Mouse (Mus musculus) kidney, adult 2 months (tissue): ENCODE results near the gene Grap2. TPM values are rescaled to one million over a fixed set of nuclear protein-coding genes. Genes with fewer than 3 reads are reported as not detected.

Experiments used
- DNase-seq: peaks from one replicate; pipeline ENCODE4 v3.0.0; 2021
- H3K27ac ChIP-seq: fragments of 200-500 bp; 2 replicates; pipeline ENCODE4 v1.5.1; 2012; ENCODE audit warnings: low read depth, low read length, control low read depth, inconsistent platforms; ENCODE audit not compliant: insufficient read depth
- H3K27me3 ChIP-seq: fragments of 200-500 bp; replicated peaks from 2 replicates; pipeline ENCODE4 v1.6.1; 2012; ENCODE audit warnings: mild to moderate bottlenecking, moderate library complexity, low read length, inconsistent platforms; ENCODE audit not compliant: control insufficient read depth, insufficient read depth
- H3K36me3 ChIP-seq: fragments of 200-500 bp; 2 replicates; pipeline ENCODE4 v1.6.1; 2012; ENCODE audit warnings: mild to moderate bottlenecking, moderate library complexity, low read length, inconsistent platforms; ENCODE audit not compliant: control insufficient read depth, insufficient read depth
- H3K4me1 ChIP-seq: fragments of 200-500 bp; 2 replicates; pipeline ENCODE4 v1.6.1; 2011; ENCODE audit warnings: low read length; ENCODE audit not compliant: control insufficient read depth, insufficient read depth
- H3K4me3 ChIP-seq: fragments of 200-500 bp; 2 replicates; pipeline ENCODE4 v1.5.1; 2011; ENCODE audit warnings: mild to moderate bottlenecking, low read depth, low read length, control low read depth; ENCODE audit not compliant: insufficient read depth
- CTCF ChIP-seq: fragments of 200-500 bp; conservative IDR thresholded peaks from 2 replicates; pipeline ENCODE4 v1.5.1; 2011; ENCODE audit warnings: low read depth, mild to moderate bottlenecking, control low read depth, low read length, moderate library complexity, mixed read lengths; ENCODE audit not compliant: insufficient read depth, insufficient read length
- POLR2A ChIP-seq: fragments of 200-500 bp; IDR thresholded peaks from one replicate; pipeline ENCODE4 v1.6.1; 2011; ENCODE audit warnings: low read depth, low read length, control low read depth
- WGBS: fragments of 180-500 bp; shearing (Covaris S2); methylation state at CpG from one replicate; pipeline ENCODE4 v1.1.7; 2018; 5-methylcytosine and 5-hydroxymethylcytosine counted together
- polyA plus RNA-seq: library from polyadenylated mRNA; depleted of rRNA; stranded (reverse); fragments of >200 nt; gene quantifications from 2 replicates; pipeline ENCODE4 v1.2.3, GENCODE M21; 2012

The Grap2 gene
- polyA plus RNA-seq, 1 experiment, result 2.5 TPM

- no peaks in the 10 kb centered on the region for H3K27me3 ChIP-seq
- no peak for DNase-seq
Observed at GRCm38 (mm10) chr15:80559978-80560377, 12.4 kb upstream of the Grap2 start.

GRCm38 (mm10) chr15:80560646-80561580 is 11.5 kb upstream of the Grap2 start:
- Histone ChIP-seq H3K27me3 (no peaks in the 10 kb centered on the region), H3K4me3 (no peak overlapping the region), H3K4me1 (no peaks in the 10 kb centered on the region), H3K36me3 (no peaks in the 10 kb centered on the region), H3K27ac (no peak overlapping the region)
- 49% methylated on average over 15 of the region's 15 CpGs for WGBS
- DNase-seq, result no peak
- TF ChIP-seq CTCF (no peak), POLR2A (no peak)

More at GRCm38 (mm10) chr15:80559978-80560377, 12.4 kb upstream of the Grap2 start:
- 45% methylated on average over 14 of the region's 14 CpGs for WGBS
- TF ChIP-seq CTCF (no peak), POLR2A (no peak)
- Histone ChIP-seq H3K4me3 (no peak overlapping the region), H3K4me1 (no peaks in the 10 kb centered on the region), H3K36me3 (no peaks in the 10 kb centered on the region), H3K27ac (no peak overlapping the region)

- Histone ChIP-seq H3K4me3 (no peak overlapping the region), H3K27ac (no peak overlapping the region), H3K27me3 (no peaks in the 10 kb centered on the region), H3K4me1 (no peaks in the 10 kb centered on the region), H3K36me3 (no peaks in the 10 kb centered on the region)
- no peak for DNase-seq
- TF ChIP-seq POLR2A, result no peak
- TF ChIP-seq CTCF, result no peak
- 78% methylated on average over 3 of the region's 3 CpGs for WGBS
Observed at GRCm38 (mm10) chr15:80562446-80562845, 9.9 kb upstream of the Grap2 start.

GRCm38 (mm10) chr15:80563634-80564208 is 8.7 kb upstream of the Grap2 start:
- no peaks in the 10 kb centered on the region for H3K4me1 ChIP-seq
- 91% methylated on average over 6 of the region's 6 CpGs for WGBS
- TF ChIP-seq POLR2A (no peak), CTCF (peak; percentile 28; the same call in 1 of the 2 replicates)

GRCm38 (mm10) chr15:80565106-80565665 is 7.2 kb upstream of the Grap2 start, which contains the start of gene Enthd1:
Gene Enthd1 (minus strand): TSS chr15:80565156.
- DNase-seq, result no peak
- 86% methylated on average over 19 of the region's 19 CpGs for WGBS
- TF ChIP-seq POLR2A (no peak), CTCF (no peak)
- Histone ChIP-seq H3K27ac (no peak within 1 kb of the TSS), H3K4me1 (no peaks in the 10 kb centered on the region), H3K4me3 (no peak within 1 kb of the TSS), H3K27me3 (no peaks in the 10 kb centered on the region), H3K36me3 (no peaks in the 10 kb centered on the region)

More at GRCm38 (mm10) chr15:80563634-80564208, 8.7 kb upstream of the Grap2 start:
- no peak overlapping the region for H3K4me3 ChIP-seq
- H3K27me3 ChIP-seq, result no peaks in the 10 kb centered on the region
- DNase-seq, result peak; percentile 4
- no peak overlapping the region; the same call in 1 of the 2 replicates for H3K27ac ChIP-seq
- H3K36me3 ChIP-seq, result no peaks in the 10 kb centered on the region

GRCm38 (mm10) chr15:80566696-80567095 is 5.7 kb upstream of the Grap2 start:
- TF ChIP-seq CTCF (no peak), POLR2A (no peak)
- no peak overlapping the region for H3K4me3 ChIP-seq
- no peak for DNase-seq
- 93% methylated on average over 6 of the region's 6 CpGs for WGBS
- H3K27me3 ChIP-seq, result no peaks in the 10 kb centered on the region
- no peaks in the 10 kb centered on the region for H3K36me3 ChIP-seq
- H3K27ac ChIP-seq, result no peak overlapping the region
- H3K4me1 ChIP-seq, result no peaks in the 10 kb centered on the region

GRCm38 (mm10) chr15:80567139-80567538 is 5.3 kb upstream of the Grap2 start:
- Histone ChIP-seq H3K27me3 (no peaks in the 10 kb centered on the region), H3K4me3 (no peak overlapping the region), H3K36me3 (no peaks in the 10 kb centered on the region), H3K27ac (no peak overlapping the region), H3K4me1 (no peaks in the 10 kb centered on the region)
- TF ChIP-seq CTCF (no peak), POLR2A (no peak)
- no peak for DNase-seq
- 66% methylated on average over 3 of the region's 3 CpGs for WGBS
